Mouse (Mus musculus): ENCODE data around the gene Ptgis. TPM values are rescaled to one million over a fixed set of nuclear protein-coding genes. Genes with fewer than 3 reads are reported as not detected.

Ptgis gene
- polyA plus RNA-seq, 1 experiment: 116 TPM

DNA sequence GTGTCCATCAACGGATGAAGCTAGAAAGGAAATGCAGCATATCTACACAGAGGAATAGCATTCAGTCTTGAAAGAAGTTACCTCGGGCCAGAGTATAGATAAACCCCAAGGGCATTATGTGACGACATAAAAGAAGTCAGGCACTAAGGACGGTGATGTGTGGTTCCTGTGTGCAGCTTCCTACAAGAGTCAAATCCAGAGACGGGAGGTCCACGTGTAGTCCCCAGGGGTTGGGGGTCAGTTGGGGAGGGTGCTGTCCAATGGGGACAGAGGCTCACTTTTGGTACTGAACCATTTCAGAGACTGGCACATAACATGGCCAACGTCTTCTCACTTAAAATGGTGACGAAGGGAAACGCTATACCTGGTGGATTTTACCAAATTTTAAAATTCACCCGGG is 61.1 kb downstream of the Ptgis start:
- peaks cover 41% of the 10 kb centered on the region for H3K27me3 ChIP-seq (ENCODE audit: control insufficient read depth, insufficient read depth, insufficient read length)
- H3K4me3 ChIP-seq: no peak overlapping the region
- H3K79me2 ChIP-seq (ENCODE audit: control insufficient read depth, insufficient read depth): no peaks in the 10 kb centered on the region
- TF ChIP-seq TCF12 (IDR thresholded peaks at IDR 0.05; ENCODE audit: insufficient read depth, poor library complexity, severe bottlenecking) (no peak), POLR2A (IDR thresholded peaks at IDR 0.05; ENCODE audit: insufficient read length, low read depth) (no peak), TCF3 (IDR thresholded peaks at IDR 0.05; ENCODE audit: insufficient read length, low read depth) (no peak), REST (IDR thresholded peaks at IDR 0.05; ENCODE audit: insufficient read depth, insufficient read length) (no peak), MAX (IDR thresholded peaks at IDR 0.05; ENCODE audit: low read depth) (no peak), USF1 (IDR thresholded peaks at IDR 0.05; ENCODE audit: low read depth) (no peak), MYOG (IDR thresholded peaks at IDR 0.05; ENCODE audit: control insufficient read depth in 1 of 3, insufficient read depth in 1 of 3, insufficient read length in 2 of 3, low read depth in 2 of 3) (no peak), SRF (IDR thresholded peaks at IDR 0.05; ENCODE audit: control insufficient read depth, insufficient read length, low read depth) (no peak), E2F4 (IDR thresholded peaks at IDR 0.05; ENCODE audit: insufficient read depth) (no peak), POLR2AphosphoS2 (IDR thresholded peaks at IDR 0.05; ENCODE audit: insufficient read length, low read depth) (no peak), MYOD1 (IDR thresholded peaks at IDR 0.05; ENCODE audit: control insufficient read depth in 1 of 3, insufficient read length in 2 of 3, low read depth in 2 of 3) (no peak), CEBPB (IDR thresholded peaks at IDR 0.05; ENCODE audit: insufficient read depth, poor library complexity, severe bottlenecking) (no peak)
- no peaks in the 10 kb centered on the region for H3K36me3 ChIP-seq (ENCODE audit: control insufficient read depth, insufficient read depth)
- H3K4me2 ChIP-seq (ENCODE audit: low read depth): no peak overlapping the region
- no peak overlapping the region for H3ac ChIP-seq (ENCODE audit: control insufficient read depth, insufficient read length)

DNA sequence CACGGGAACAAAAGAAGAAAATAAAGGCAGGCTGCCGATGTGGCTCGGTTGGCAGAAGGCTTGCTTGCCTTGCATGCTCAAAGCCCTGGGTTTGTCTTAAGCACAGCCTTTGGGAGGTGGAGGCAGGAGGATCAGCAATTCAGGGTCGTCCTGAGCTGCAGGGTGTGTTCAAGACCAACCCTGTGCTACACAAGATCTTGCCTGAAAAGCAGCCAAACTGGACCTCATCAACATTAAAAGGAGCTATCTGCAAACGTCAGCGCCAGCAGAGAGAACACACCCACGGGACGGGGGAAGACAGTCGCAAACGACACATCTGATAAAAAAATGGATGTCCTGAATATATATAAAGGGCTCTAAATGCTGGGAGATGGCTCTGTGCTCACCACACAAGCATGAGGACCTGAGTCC is 63.2 kb downstream of the Ptgis start:
- Histone ChIP-seq H3K36me3 (ENCODE audit: control insufficient read depth, insufficient read depth) (no peaks in the 10 kb centered on the region), H3K79me2 (ENCODE audit: control insufficient read depth, insufficient read depth) (no peaks in the 10 kb centered on the region), H3ac (ENCODE audit: control insufficient read depth, insufficient read length) (no peak overlapping the region), H3K4me3 (no peak overlapping the region), H3K4me2 (ENCODE audit: low read depth) (no peak overlapping the region), H3K27me3 (ENCODE audit: control insufficient read depth, insufficient read depth, insufficient read length) (peaks cover 41% of the 10 kb centered on the region)
- TF ChIP-seq TCF3 (IDR thresholded peaks at IDR 0.05; ENCODE audit: insufficient read length, low read depth): no peak

DNA sequence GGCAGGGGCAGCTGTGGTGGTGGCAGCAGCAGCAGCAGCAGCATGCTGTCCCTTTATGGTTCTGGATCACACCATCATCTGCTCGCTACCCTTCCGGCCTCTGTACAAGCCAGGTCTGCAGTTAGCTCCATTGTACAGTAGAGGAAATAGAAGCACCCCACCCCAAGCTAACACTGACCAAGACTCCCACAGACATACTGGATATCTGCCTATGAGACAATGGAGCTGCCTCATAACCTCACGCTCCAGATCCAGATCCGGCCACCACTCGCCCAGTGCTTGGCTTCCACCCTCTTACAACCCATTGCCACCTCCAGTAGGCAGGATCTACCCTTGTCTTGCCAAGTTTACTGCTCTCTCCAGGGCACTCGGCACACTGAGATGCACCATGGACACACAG is 65.1 kb downstream of the Ptgis start:
- peaks cover 30% of the 10 kb centered on the region for H3K27me3 ChIP-seq (ENCODE audit: control insufficient read depth, insufficient read depth, insufficient read length)
- H3K4me2 ChIP-seq (ENCODE audit: low read depth): no peak overlapping the region
- no peak overlapping the region for H3K4me3 ChIP-seq
- TF ChIP-seq TCF12 (IDR thresholded peaks at IDR 0.05; ENCODE audit: insufficient read depth, poor library complexity, severe bottlenecking): no peak
- TF ChIP-seq MYOD1 (IDR thresholded peaks at IDR 0.05; ENCODE audit: control insufficient read depth in 1 of 3, insufficient read length in 2 of 3, low read depth in 2 of 3): no peak
- TF ChIP-seq REST (IDR thresholded peaks at IDR 0.05; ENCODE audit: insufficient read depth, insufficient read length): no peak
- no peaks in the 10 kb centered on the region for H3K79me2 ChIP-seq (ENCODE audit: control insufficient read depth, insufficient read depth)
- H3K36me3 ChIP-seq (ENCODE audit: control insufficient read depth, insufficient read depth): no peaks in the 10 kb centered on the region
- no peak overlapping the region for H3ac ChIP-seq (ENCODE audit: control insufficient read depth, insufficient read length)

DNA sequence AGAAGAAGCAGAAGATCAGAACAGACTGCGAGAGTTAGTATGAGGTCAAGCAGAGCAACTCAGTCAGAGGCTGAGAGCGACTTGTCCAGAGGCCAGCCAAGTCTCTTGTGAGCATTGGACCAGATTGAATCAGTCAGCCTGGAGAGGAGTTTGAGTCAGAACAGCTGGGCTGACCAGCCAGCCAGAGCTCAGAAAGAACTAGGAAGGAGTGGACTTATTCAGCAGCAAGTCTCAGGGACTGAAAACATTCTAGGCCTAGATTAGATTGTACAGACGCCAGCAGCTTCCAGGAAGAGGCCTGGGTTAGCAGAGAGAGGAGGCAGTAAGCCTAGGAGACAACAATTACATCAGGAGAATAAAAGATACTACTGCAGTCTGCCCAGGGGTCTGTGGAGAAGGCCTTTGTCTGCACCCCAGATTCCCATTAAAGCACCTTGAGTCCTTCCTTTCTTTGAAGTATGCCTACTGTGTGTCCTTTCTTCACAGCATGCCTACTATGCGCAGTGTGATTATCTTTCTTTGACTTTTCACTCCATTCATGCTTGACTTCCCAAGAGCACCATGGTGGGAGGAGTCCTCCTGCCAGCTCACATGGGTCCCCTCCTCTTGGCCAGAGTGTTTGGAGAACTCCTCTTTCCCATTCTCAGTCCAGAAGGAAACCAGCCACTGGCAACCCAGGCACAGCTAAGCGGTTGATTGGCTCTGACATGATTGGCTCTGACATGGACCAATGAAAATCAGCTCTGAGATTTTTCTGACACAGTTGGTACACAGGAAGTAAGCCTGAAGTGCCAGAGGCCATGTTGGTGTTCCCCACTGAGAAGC is 67.1 kb downstream of the Ptgis start:
- no peaks in the 10 kb centered on the region for H3K36me3 ChIP-seq (ENCODE audit: control insufficient read depth, insufficient read depth)
- no peak overlapping the region for H3K4me3 ChIP-seq
- H3K4me2 ChIP-seq (ENCODE audit: low read depth): no peak overlapping the region
- no peak for TF ChIP-seq POLR2AphosphoS2 (IDR thresholded peaks at IDR 0.05; ENCODE audit: insufficient read length, low read depth)
- no peak for TF ChIP-seq MAX (IDR thresholded peaks at IDR 0.05; ENCODE audit: low read depth)
- H3K27me3 ChIP-seq (ENCODE audit: control insufficient read depth, insufficient read depth, insufficient read length): peaks cover 24% of the 10 kb centered on the region
- H3ac ChIP-seq (ENCODE audit: control insufficient read depth, insufficient read length): no peak overlapping the region
- no peaks in the 10 kb centered on the region for H3K79me2 ChIP-seq (ENCODE audit: control insufficient read depth, insufficient read depth)

DNA sequence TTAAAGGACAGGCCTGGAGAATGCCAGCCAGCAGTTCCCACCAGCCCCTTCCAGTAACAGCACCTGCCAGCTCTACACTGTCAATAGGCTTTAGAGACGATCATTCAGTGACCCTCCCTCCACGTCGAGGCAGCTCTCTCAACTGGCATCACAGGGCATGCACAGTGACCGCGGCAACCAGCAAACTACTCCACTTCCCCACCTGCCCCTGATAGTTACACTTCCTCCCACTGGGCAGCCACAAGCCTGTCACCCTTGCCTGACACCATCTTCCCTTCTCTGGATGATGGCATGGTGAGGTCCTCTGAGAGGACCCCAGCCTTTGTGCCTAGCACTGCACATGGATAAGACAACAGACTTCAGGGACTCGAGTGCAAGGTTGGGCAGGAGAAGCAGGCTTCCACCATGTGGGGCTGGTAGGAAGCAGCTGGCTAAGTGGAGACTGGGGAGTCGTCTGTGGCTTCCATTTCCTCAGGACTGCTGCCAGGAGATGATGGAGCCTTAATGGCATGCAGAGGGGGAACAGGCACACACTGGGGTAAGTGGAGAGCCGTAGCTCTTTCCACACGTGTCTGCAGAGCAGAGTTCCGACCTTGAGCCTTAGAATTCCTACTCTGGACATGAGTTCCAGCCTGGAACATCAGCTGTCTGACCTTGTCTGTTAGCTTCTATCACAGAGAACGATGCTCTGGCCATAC is 72.7 kb downstream of the Ptgis start:
- H3K36me3 ChIP-seq (ENCODE audit: control insufficient read depth, insufficient read depth): no peaks in the 10 kb centered on the region
- no peak overlapping the region for H3K4me3 ChIP-seq
- H3ac ChIP-seq (ENCODE audit: control insufficient read depth, insufficient read length): no peak overlapping the region
- peak in 1 of 3 experiments; percentile 52 for TF ChIP-seq MYOG (IDR thresholded peaks at IDR 0.05; ENCODE audit: control insufficient read depth in 1 of 3, insufficient read depth in 1 of 3, insufficient read length in 2 of 3, low read depth in 2 of 3)
- no peak for TF ChIP-seq REST (IDR thresholded peaks at IDR 0.05; ENCODE audit: insufficient read depth, insufficient read length)
- no peak for TF ChIP-seq TCF12 (IDR thresholded peaks at IDR 0.05; ENCODE audit: insufficient read depth, poor library complexity, severe bottlenecking)
- TF ChIP-seq POLR2A (IDR thresholded peaks at IDR 0.05; ENCODE audit: insufficient read length, low read depth): no peak
- no peak for TF ChIP-seq MAX (IDR thresholded peaks at IDR 0.05; ENCODE audit: low read depth)
- peak; percentile 34 for TF ChIP-seq SRF (IDR thresholded peaks at IDR 0.05; ENCODE audit: control insufficient read depth, insufficient read length, low read depth)
- TF ChIP-seq CEBPB (IDR thresholded peaks at IDR 0.05; ENCODE audit: insufficient read depth, poor library complexity, severe bottlenecking): no peak
- no peak for TF ChIP-seq POLR2AphosphoS2 (IDR thresholded peaks at IDR 0.05; ENCODE audit: insufficient read length, low read depth)
- TF ChIP-seq TCF3 (IDR thresholded peaks at IDR 0.05; ENCODE audit: insufficient read length, low read depth): no peak
- no peak for TF ChIP-seq E2F4 (IDR thresholded peaks at IDR 0.05; ENCODE audit: insufficient read depth)
- TF ChIP-seq MYOD1 (IDR thresholded peaks at IDR 0.05; ENCODE audit: control insufficient read depth in 1 of 3, insufficient read length in 2 of 3, low read depth in 2 of 3): peak in 1 of 3 experiments; percentile 27
- no peak for TF ChIP-seq USF1 (IDR thresholded peaks at IDR 0.05; ENCODE audit: low read depth)
- peak overlapping the region; percentile 35 for H3K4me2 ChIP-seq (ENCODE audit: low read depth)
- no peaks in the 10 kb centered on the region for H3K79me2 ChIP-seq (ENCODE audit: control insufficient read depth, insufficient read depth)
- H3K27me3 ChIP-seq (ENCODE audit: control insufficient read depth, insufficient read depth, insufficient read length): no peaks in the 10 kb centered on the region

Data from myocyte (in vitro differentiated cells).